Mouse (Mus musculus) lung, postnatal 0 days (tissue): ENCODE measurements at regions not wholly inside any gene's neighbourhood (a gene's known extent, or its start where the extent isn't known, plus 50 kb on each side); places are given as distances from the start of the nearest gene placed in this dataset.

Source experiments
- ATAC-seq: fragments of 200-750 bp; cut with Nextera tagmentation; 2 replicates; pipeline ENCODE4 v1.8.0; 2017; ENCODE audit warnings: moderate library complexity
- DNase-seq: peaks from one replicate; pipeline ENCODE4 v3.0.0-alpha.2; 2016; ENCODE audit warnings: low spot score
- H3K27ac ChIP-seq: fragments of 300-500 bp; sonication (generic); 2 replicates; pipeline ENCODE4 v1.5.1; 2014; ENCODE audit warnings: antibody characterized with exemption, mild to moderate bottlenecking, low read length, mixed read lengths
- H3K27me3 ChIP-seq: fragments of 300-500 bp; sonication (generic); replicated peaks from 2 replicates; pipeline ENCODE4 v1.6.1; 2014; ENCODE audit warnings: low read length, mixed read lengths; ENCODE audit not compliant: insufficient read depth
- H3K36me3 ChIP-seq: fragments of 300-500 bp; sonication (generic); 2 replicates; pipeline ENCODE4 v1.6.1; 2014; ENCODE audit warnings: low read length, mixed read lengths; ENCODE audit not compliant: insufficient read depth
- H3K4me1 ChIP-seq: fragments of 300-500 bp; sonication (generic); 2 replicates; pipeline ENCODE4 v1.6.1; 2014; ENCODE audit warnings: antibody characterized with exemption, low read depth, low read length, mixed read lengths; ENCODE audit not compliant: insufficient read depth
- H3K4me2 ChIP-seq: fragments of 300-500 bp; sonication (generic); replicated peaks from 2 replicates; pipeline ENCODE4 v1.6.1; 2014; ENCODE audit warnings: low read depth, mild to moderate bottlenecking, low read length, moderate library complexity, mixed read lengths
- H3K4me3 ChIP-seq: fragments of 300-500 bp; sonication (generic); 2 replicates; pipeline ENCODE4 v1.5.1; 2014; ENCODE audit warnings: low read depth, low read length
- H3K9ac ChIP-seq: fragments of 300-500 bp; sonication (generic); replicated peaks from 2 replicates; pipeline ENCODE4 v1.6.1; 2014; ENCODE audit warnings: low read depth, mild to moderate bottlenecking
- H3K9me3 ChIP-seq: fragments of 300-500 bp; sonication (generic); 2 replicates; pipeline ENCODE4 v1.6.1; 2016; ENCODE audit warnings: low read length, mixed read lengths
- CTCF ChIP-seq: IDR thresholded peaks from 2 replicates; pipeline ENCODE4 v1.5.1; 2016; ENCODE audit warnings: antibody characterized with exemption, mild to moderate bottlenecking
- EP300 ChIP-seq: IDR thresholded peaks from 2 replicates; pipeline ENCODE4 v1.6.1; 2016; ENCODE audit warnings: antibody characterized with exemption, mild to moderate bottlenecking, control low read depth
- WGBS: fragments of 180-500 bp; shearing (Covaris S2); extraction: QIAGEN DNeasy Blood & Tissue Kit; methylation state at CpG from one replicate; pipeline ENCODE4 v1.1.7; 2014; 5-methylcytosine and 5-hydroxymethylcytosine counted together

GRCm38 (mm10) chr3:147802546-147802945, 950.4 kb downstream of the Ttll7 start:
- Histone ChIP-seq H3K9ac (no peak overlapping the region), H3K36me3 (no peaks in the 10 kb centered on the region), H3K27ac (no peak overlapping the region), H3K4me2 (no peak overlapping the region), H3K4me3 (no peak overlapping the region), H3K27me3 (no peaks in the 10 kb centered on the region), H3K9me3 (no peaks in the 10 kb centered on the region), H3K4me1 (no peaks in the 10 kb centered on the region)
- DNase-seq = no peak
- WGBS = 85% methylated on average over 4 of the region's 4 CpGs
- TF ChIP-seq CTCF (no peak), EP300 (no peak)
- no peak for ATAC-seq

GRCm38 (mm10) chr3:147796524-147796923, 944.4 kb downstream of the Ttll7 start:
- H3K9ac ChIP-seq = no peak overlapping the region
- no peak overlapping the region for H3K4me3 ChIP-seq
- H3K9me3 ChIP-seq = no peaks in the 10 kb centered on the region
- ATAC-seq (no peak), DNase-seq (no peak)
- no peak overlapping the region for H3K27ac ChIP-seq
- no peaks in the 10 kb centered on the region for H3K27me3 ChIP-seq
- no peaks in the 10 kb centered on the region for H3K36me3 ChIP-seq
- 63% methylated on average over 8 of the region's 8 CpGs for WGBS
- TF ChIP-seq EP300 = no peak
- no peak for TF ChIP-seq CTCF
- H3K4me1 ChIP-seq = no peaks in the 10 kb centered on the region
- H3K4me2 ChIP-seq = no peak overlapping the region

GRCm38 (mm10) chr3:147795116-147795515, 942.9 kb downstream of the Ttll7 start:
- DNase-seq (no peak), ATAC-seq (no peak)
- no peak overlapping the region for H3K4me2 ChIP-seq
- no peaks in the 10 kb centered on the region for H3K36me3 ChIP-seq
- H3K9me3 ChIP-seq = no peaks in the 10 kb centered on the region
- TF ChIP-seq CTCF (no peak), EP300 (no peak)
- H3K9ac ChIP-seq = no peak overlapping the region
- H3K27me3 ChIP-seq = no peaks in the 10 kb centered on the region
- no peak overlapping the region for H3K27ac ChIP-seq
- H3K4me3 ChIP-seq = no peak overlapping the region
- H3K4me1 ChIP-seq = no peaks in the 10 kb centered on the region

- Histone ChIP-seq H3K9me3 (no peaks in the 10 kb centered on the region), H3K4me2 (no peak overlapping the region), H3K27me3 (no peaks in the 10 kb centered on the region), H3K4me3 (no peak overlapping the region), H3K27ac (no peak overlapping the region), H3K9ac (no peak overlapping the region), H3K4me1 (no peaks in the 10 kb centered on the region), H3K36me3 (no peaks in the 10 kb centered on the region)
- no peak for TF ChIP-seq CTCF
- no peak for TF ChIP-seq EP300
- DNase-seq (no peak), ATAC-seq (no peak)
- WGBS = 85% methylated on average over 2 of the region's 2 CpGs
Measured at GRCm38 (mm10) chr3:147786555-147786954, 934.4 kb downstream of the Ttll7 start.

- no peaks in the 10 kb centered on the region for H3K9me3 ChIP-seq
- H3K27me3 ChIP-seq = no peaks in the 10 kb centered on the region
- no peak overlapping the region for H3K4me3 ChIP-seq
- H3K36me3 ChIP-seq = no peaks in the 10 kb centered on the region
- no peak overlapping the region for H3K4me2 ChIP-seq
- 25% methylated on average over 1 of the region's 1 CpGs for WGBS
- H3K9ac ChIP-seq = no peak overlapping the region
- no peak for ATAC-seq
- DNase-seq = no peak
- no peaks in the 10 kb centered on the region for H3K4me1 ChIP-seq
- TF ChIP-seq EP300 = no peak
- TF ChIP-seq CTCF = no peak
- no peak overlapping the region for H3K27ac ChIP-seq
Measured at GRCm38 (mm10) chr3:147750842-147751191, 898.6 kb downstream of the Ttll7 start.

- TF ChIP-seq CTCF (no peak), EP300 (no peak)
- H3K4me1 ChIP-seq = no peaks in the 10 kb centered on the region
- DNase-seq = peak; percentile 8
- WGBS = 65% methylated on average over 12 of the region's 12 CpGs
- no peak for ATAC-seq
- H3K4me2 ChIP-seq = no peak overlapping the region
- no peak overlapping the region for H3K27ac ChIP-seq
- H3K9ac ChIP-seq = no peak overlapping the region
- no peaks in the 10 kb centered on the region for H3K9me3 ChIP-seq
- H3K27me3 ChIP-seq = no peaks in the 10 kb centered on the region
- H3K36me3 ChIP-seq = no peaks in the 10 kb centered on the region
- no peak overlapping the region for H3K4me3 ChIP-seq
Measured at GRCm38 (mm10) chr3:147749939-147750841, 898.0 kb downstream of the Ttll7 start.
